Mouse (Mus musculus) thymus, adult 2 months (tissue): ENCODE measurements at regions not wholly inside any gene's neighbourhood (a gene's known extent, or its start where the extent isn't known, plus 50 kb on each side); places are given as distances from the start of the nearest gene placed in this dataset.

Experiments used
- DNase-seq: peaks from one replicate; pipeline ENCODE4 v3.0.0; 2021
- H3K27ac ChIP-seq: fragments of 200-500 bp; 2 replicates; pipeline ENCODE4 v1.5.1; 2012; ENCODE audit warnings: low read length, control low read depth; ENCODE audit not compliant: control insufficient read depth, insufficient read depth
- H3K27me3 ChIP-seq: fragments of 200-500 bp; 2 replicates; pipeline ENCODE4 v1.6.1; 2012; ENCODE audit warnings: mild to moderate bottlenecking, low read length, moderate library complexity, mixed read lengths; ENCODE audit not compliant: control insufficient read depth, insufficient read depth
- H3K36me3 ChIP-seq: fragments of 200-500 bp; 2 replicates; pipeline ENCODE4 v1.6.1; 2012; ENCODE audit warnings: mild to moderate bottlenecking, low read length, moderate library complexity; ENCODE audit not compliant: control insufficient read depth, insufficient read depth
- H3K4me1 ChIP-seq: fragments of 200-500 bp; replicated peaks from 2 replicates; pipeline ENCODE4 v1.6.1; 2012; ENCODE audit warnings: low read length; ENCODE audit not compliant: control insufficient read depth, insufficient read depth
- H3K4me3 ChIP-seq: fragments of 200-500 bp; 2 replicates; pipeline ENCODE4 v1.5.1; 2012; ENCODE audit warnings: mild to moderate bottlenecking, low read length, control low read depth, moderate library complexity; ENCODE audit not compliant: control insufficient read depth, insufficient read depth
- CTCF ChIP-seq: fragments of 200-500 bp; IDR thresholded peaks from 2 replicates; pipeline ENCODE4 v1.5.1; 2012; ENCODE audit warnings: mild to moderate bottlenecking, control low read depth, low read length, moderate library complexity, borderline replicate concordance; ENCODE audit not compliant: control insufficient read depth, poor library complexity, insufficient read depth; ENCODE audit errors: extremely low read depth
- POLR2A ChIP-seq: fragments of 200-500 bp; IDR thresholded peaks from 2 replicates; pipeline ENCODE4 v1.6.1; 2012; ENCODE audit warnings: mild to moderate bottlenecking, low read length, control low read depth, moderate library complexity; ENCODE audit not compliant: control insufficient read depth, poor library complexity, insufficient read depth; ENCODE audit errors: extremely low read depth
- whole genome bisulfite sequencing: fragments of 180-500 bp; shearing (Covaris S2); methylation state at CpG from one replicate; pipeline ENCODE4 v1.1.7; 2018; 5-methylcytosine and 5-hydroxymethylcytosine counted together

- H3K4me3 ChIP-seq, result no peak overlapping the region
- no peak for DNase-seq
- H3K4me1 ChIP-seq, result no peaks in the 10 kb centered on the region
- H3K36me3 ChIP-seq, result no peaks in the 10 kb centered on the region
- H3K27ac ChIP-seq, result no peak overlapping the region
- TF ChIP-seq POLR2A (no peak), CTCF (no peak)
- WGBS, result 90% methylated on average over 1 of the region's 1 CpGs
- no peaks in the 10 kb centered on the region for H3K27me3 ChIP-seq
Measured at GRCm38 (mm10) chr10:17596126-17596525, 126.9 kb upstream of the Cited2 start.

GRCm38 (mm10) chr10:17596743-17597142, 126.3 kb upstream of the Cited2 start:
- Histone ChIP-seq H3K27me3 (no peaks in the 10 kb centered on the region), H3K4me1 (no peaks in the 10 kb centered on the region), H3K36me3 (no peaks in the 10 kb centered on the region), H3K4me3 (no peak overlapping the region), H3K27ac (no peak overlapping the region)
- DNase-seq, result no peak
- 97% methylated on average over 1 of the region's 1 CpGs for WGBS
- TF ChIP-seq CTCF (no peak), POLR2A (no peak)

- 93% methylated on average over 10 of the region's 10 CpGs for WGBS
- no peak overlapping the region for H3K4me3 ChIP-seq
- no peaks in the 10 kb centered on the region for H3K36me3 ChIP-seq
- DNase-seq, result no peak
- no peak for TF ChIP-seq POLR2A
- no peak for TF ChIP-seq CTCF
- no peaks in the 10 kb centered on the region for H3K4me1 ChIP-seq
- H3K27ac ChIP-seq, result no peak overlapping the region
- H3K27me3 ChIP-seq, result no peaks in the 10 kb centered on the region
Measured at GRCm38 (mm10) chr10:17599246-17599645, 123.8 kb upstream of the Cited2 start.

GRCm38 (mm10) chr10:17599831-17600761, 122.9 kb upstream of the Cited2 start:
- Histone ChIP-seq H3K27ac (no peak overlapping the region), H3K4me3 (no peak overlapping the region), H3K36me3 (no peaks in the 10 kb centered on the region), H3K27me3 (no peaks in the 10 kb centered on the region), H3K4me1 (no peaks in the 10 kb centered on the region)
- DNase-seq, result no peak
- 82% methylated on average over 6 of the region's 6 CpGs for WGBS
- TF ChIP-seq CTCF, result no peak
- TF ChIP-seq POLR2A, result no peak

GRCm38 (mm10) chr10:17600762-17601108, 122.3 kb upstream of the Cited2 start:
- WGBS, result 94% methylated on average over 3 of the region's 3 CpGs
- H3K36me3 ChIP-seq, result no peaks in the 10 kb centered on the region
- H3K4me3 ChIP-seq, result no peak overlapping the region
- H3K27me3 ChIP-seq, result no peaks in the 10 kb centered on the region
- DNase-seq, result no peak
- TF ChIP-seq CTCF (no peak), POLR2A (no peak)
- no peaks in the 10 kb centered on the region for H3K4me1 ChIP-seq
- no peak overlapping the region for H3K27ac ChIP-seq

GRCm38 (mm10) chr10:17602446-17602845, 120.6 kb upstream of the Cited2 start:
- TF ChIP-seq POLR2A (no peak), CTCF (no peak)
- H3K27ac ChIP-seq, result no peak overlapping the region
- no peaks in the 10 kb centered on the region for H3K27me3 ChIP-seq
- no peak overlapping the region for H3K4me3 ChIP-seq
- DNase-seq, result no peak
- no peaks in the 10 kb centered on the region for H3K4me1 ChIP-seq
- WGBS, result 87% methylated on average over 2 of the region's 2 CpGs
- no peaks in the 10 kb centered on the region for H3K36me3 ChIP-seq
